Mouse (Mus musculus): ENCODE data around the gene Kank2. TPM values are rescaled to one million over a fixed set of nuclear protein-coding genes. Genes with fewer than 3 reads are reported as not detected.
A peak's percentile ranks its signal among the peaks of the same experiment; 100 is the strongest.

Gene Kank2
- polyA plus RNA-seq, 1 experiment = 44.7 TPM

DNA sequence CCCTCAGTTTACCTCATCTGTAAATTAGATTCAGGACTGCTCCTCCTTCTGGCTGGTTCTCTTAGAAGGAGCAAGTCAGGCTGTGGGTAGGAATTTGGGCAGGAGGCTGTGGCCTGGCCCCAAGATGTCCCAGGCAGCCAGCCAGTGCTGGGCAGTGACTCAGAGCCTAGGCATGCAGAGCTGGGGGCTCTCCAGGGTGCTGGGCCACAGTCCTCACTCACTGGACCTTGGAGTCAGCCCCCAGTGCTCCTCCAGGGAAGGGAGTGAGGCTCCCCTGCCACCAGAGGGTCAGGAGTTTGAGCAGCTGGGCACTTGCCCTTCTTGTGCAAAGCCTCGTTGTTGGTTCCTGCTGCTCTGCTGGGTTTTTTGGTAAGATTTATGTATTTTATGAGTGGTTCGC lies 44.5 kb downstream of the Kank2 start:
- H3K27me3 ChIP-seq (ENCODE audit: control insufficient read depth, insufficient read depth, low read length) = no peaks in the 10 kb centered on the region
- peak overlapping the region; percentile 55 for H3K27ac ChIP-seq (ENCODE audit: insufficient read depth, low read length)
- H3K4me1 ChIP-seq (ENCODE audit: control insufficient read depth, insufficient read depth, low read length) = peaks cover 48% of the 10 kb centered on the region
- TF ChIP-seq CTCF (IDR thresholded peaks at IDR 0.05; ENCODE audit: borderline replicate concordance, insufficient read depth, low read depth, low read length) (no peak), POLR2A (IDR thresholded peaks at IDR 0.05; ENCODE audit: borderline replicate concordance, insufficient read depth, low read length) (no peak)
- peak; percentile 86 to 91 for DNase-seq
- H3K4me3 ChIP-seq (replicated peaks; ENCODE audit: insufficient read depth, low read depth, low read length) = no peak overlapping the region
- WGBS = 15% methylated on average over 2 of the region's 2 CpGs

DNA sequence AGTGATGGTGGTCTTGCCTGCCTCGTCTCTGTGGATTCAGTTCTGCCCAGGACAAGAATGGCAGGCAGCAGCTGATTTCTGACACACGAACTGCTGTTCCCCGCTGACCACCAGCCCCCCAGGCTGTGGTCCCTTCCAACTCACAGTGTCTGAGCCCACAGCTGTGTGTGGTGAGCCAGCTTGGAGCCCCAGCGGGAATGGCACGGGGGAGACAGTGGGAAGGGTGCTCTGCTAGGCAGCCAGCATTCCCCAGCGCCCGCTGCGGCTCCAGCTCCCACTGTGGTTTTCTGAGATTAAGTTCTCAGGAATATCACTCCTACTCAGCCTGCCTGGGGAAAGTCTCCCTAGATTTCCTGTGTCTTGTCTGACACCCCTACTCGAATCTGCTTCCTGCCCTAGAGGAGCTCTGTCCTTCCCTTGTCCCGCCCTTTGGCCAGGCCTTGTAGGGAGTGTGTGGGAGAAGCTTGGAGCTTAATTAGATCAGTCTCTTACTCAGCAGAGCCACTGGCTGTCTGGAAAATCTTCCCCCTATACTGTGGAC lies 46.2 kb downstream of the Kank2 start:
- Histone ChIP-seq H3K4me1 (ENCODE audit: control insufficient read depth, insufficient read depth, low read length) (peaks cover 61% of the 10 kb centered on the region), H3K4me3 (replicated peaks; ENCODE audit: insufficient read depth, low read depth, low read length) (no peak overlapping the region), H3K27me3 (ENCODE audit: control insufficient read depth, insufficient read depth, low read length) (no peaks in the 10 kb centered on the region), H3K27ac (ENCODE audit: insufficient read depth, low read length) (peak overlapping the region; percentile 82)
- WGBS = 67% methylated on average over 10 of the region's 10 CpGs
- no peak for DNase-seq
- TF ChIP-seq POLR2A (IDR thresholded peaks at IDR 0.05; ENCODE audit: borderline replicate concordance, insufficient read depth, low read length) = no peak
- TF ChIP-seq CTCF (IDR thresholded peaks at IDR 0.05; ENCODE audit: borderline replicate concordance, insufficient read depth, low read depth, low read length) = no peak

DNA sequence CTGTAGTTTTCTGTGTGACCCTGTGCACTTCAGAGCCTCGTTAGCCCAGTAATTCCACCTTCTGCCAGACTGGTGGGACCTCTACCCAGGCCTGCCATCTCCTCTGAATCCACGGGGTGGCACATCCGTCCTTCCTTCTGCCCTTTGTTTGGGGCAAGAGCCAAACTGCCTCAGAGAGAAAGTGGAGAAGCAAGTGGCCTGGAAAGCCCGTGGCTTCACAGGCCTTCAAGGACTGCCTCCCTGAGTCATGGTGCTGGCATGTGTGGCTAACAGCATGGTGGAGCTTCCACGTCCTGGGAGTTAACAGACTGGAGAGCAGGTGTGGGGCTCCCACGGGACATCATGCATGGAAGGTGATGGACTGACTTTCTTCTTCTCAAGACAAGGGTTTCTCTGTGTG lies 47.2 kb downstream of the Kank2 start:
- H3K4me3 ChIP-seq (replicated peaks; ENCODE audit: insufficient read depth, low read depth, low read length) = no peak overlapping the region
- peak; percentile 51 to 70 for DNase-seq
- peak overlapping the region; percentile 82 for H3K27ac ChIP-seq (ENCODE audit: insufficient read depth, low read length)
- TF ChIP-seq POLR2A (IDR thresholded peaks at IDR 0.05; ENCODE audit: borderline replicate concordance, insufficient read depth, low read length) = no peak
- peak; percentile 51; the same call in 1 of the 2 replicates for TF ChIP-seq CTCF (IDR thresholded peaks at IDR 0.05; ENCODE audit: borderline replicate concordance, insufficient read depth, low read depth, low read length)
- peaks cover 66% of the 10 kb centered on the region for H3K4me1 ChIP-seq (ENCODE audit: control insufficient read depth, insufficient read depth, low read length)
- H3K27me3 ChIP-seq (ENCODE audit: control insufficient read depth, insufficient read depth, low read length) = no peaks in the 10 kb centered on the region
- WGBS = 9% methylated on average over 6 of the region's 6 CpGs

DNA sequence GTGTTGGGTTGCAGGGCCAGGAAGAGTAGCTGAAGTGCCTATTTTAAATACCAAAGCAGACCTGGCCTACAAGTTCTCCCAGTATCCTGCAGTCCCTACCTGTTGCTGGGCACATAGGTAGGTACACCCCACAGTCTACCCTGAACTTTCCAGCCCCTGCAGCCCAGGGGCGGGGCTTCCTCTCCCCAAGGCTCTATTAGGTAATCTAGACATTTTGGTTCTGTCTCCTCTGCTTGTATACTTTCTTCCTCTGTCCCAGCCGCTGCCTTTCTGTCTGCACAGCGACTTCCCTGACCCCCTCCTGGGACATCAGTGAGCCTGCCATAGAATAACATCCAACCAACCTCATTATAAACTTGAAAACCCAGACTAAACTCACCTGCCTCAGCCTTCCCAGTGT lies 48.2 kb downstream of the Kank2 start:
- Histone ChIP-seq H3K4me3 (replicated peaks; ENCODE audit: insufficient read depth, low read depth, low read length) (no peak overlapping the region), H3K27ac (ENCODE audit: insufficient read depth, low read length) (peak overlapping the region; percentile 98), H3K4me1 (ENCODE audit: control insufficient read depth, insufficient read depth, low read length) (peaks cover 66% of the 10 kb centered on the region), H3K27me3 (ENCODE audit: control insufficient read depth, insufficient read depth, low read length) (no peaks in the 10 kb centered on the region)
- TF ChIP-seq POLR2A (IDR thresholded peaks at IDR 0.05; ENCODE audit: borderline replicate concordance, insufficient read depth, low read length) (no peak), CTCF (IDR thresholded peaks at IDR 0.05; ENCODE audit: borderline replicate concordance, insufficient read depth, low read depth, low read length) (no peak)
- WGBS = 78% methylated on average over 3 of the region's 3 CpGs
- DNase-seq = no peak

DNA sequence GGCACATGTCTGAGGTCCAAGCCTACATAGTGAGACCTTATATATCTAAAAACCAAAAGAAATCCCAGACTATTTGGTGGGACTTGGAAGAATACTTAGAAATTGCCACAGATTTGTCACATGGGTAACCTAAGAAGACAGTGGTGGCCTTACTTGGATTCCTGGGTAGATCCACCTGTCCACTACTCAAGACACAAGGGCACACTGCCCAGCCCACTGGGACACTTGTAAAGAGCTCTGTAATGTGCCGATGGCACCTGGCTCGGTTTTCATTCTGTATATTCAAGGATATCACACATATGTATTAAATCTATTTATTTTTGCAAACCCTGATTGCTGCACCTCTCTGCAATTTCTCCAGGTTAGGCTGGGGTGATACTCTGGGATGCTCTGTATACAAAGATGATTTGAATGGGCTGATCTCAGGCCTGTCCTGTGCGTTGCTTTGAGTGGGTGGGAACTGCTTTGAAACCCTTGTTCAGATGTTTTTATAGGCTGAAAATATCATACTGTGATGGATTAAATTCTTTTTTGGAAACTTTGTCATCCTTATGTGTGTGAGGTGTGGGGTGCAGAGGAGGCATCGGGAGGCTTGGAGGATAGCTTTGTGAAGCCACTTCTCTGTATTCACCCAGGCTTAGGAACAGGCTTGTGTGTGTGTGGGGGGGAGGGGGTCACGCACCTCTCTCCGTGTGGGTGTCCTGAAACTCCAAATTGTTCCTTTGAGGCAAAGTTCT lies 49.0 kb downstream of the Kank2 start:
- peak in 1 of 2 experiments; percentile 51 for DNase-seq
- no peak for TF ChIP-seq POLR2A (IDR thresholded peaks at IDR 0.05; ENCODE audit: borderline replicate concordance, insufficient read depth, low read length)
- TF ChIP-seq CTCF (IDR thresholded peaks at IDR 0.05; ENCODE audit: borderline replicate concordance, insufficient read depth, low read depth, low read length) = no peak
- no peak overlapping the region for H3K4me3 ChIP-seq (replicated peaks; ENCODE audit: insufficient read depth, low read depth, low read length)
- no peaks in the 10 kb centered on the region for H3K27me3 ChIP-seq (ENCODE audit: control insufficient read depth, insufficient read depth, low read length)
- 50% methylated on average over 6 of the region's 6 CpGs for WGBS
- peaks cover 62% of the 10 kb centered on the region for H3K4me1 ChIP-seq (ENCODE audit: control insufficient read depth, insufficient read depth, low read length)
- peak overlapping the region; percentile 98 for H3K27ac ChIP-seq (ENCODE audit: insufficient read depth, low read length)

DNA sequence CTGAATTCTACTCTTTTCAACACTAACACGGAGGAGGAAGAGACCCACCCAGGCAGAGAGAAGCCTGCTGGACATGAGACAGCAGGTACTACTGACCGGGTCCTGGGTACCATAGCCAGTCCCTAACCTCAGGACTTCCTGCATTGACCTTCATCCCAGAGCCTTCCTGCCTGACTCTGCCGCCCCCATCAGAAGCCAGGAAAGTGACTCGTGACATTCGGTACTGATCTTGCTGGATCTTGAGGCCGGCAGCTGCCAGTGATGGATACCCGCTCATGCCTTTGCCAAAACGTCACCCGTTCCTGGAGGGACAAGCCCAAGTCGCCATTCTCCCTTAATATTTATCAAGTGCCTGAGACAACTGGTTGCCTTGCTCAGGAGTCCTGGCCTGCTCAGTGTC lies 50.1 kb downstream of the Kank2 start:
- H3K4me1 ChIP-seq (ENCODE audit: control insufficient read depth, insufficient read depth, low read length) = peaks cover 52% of the 10 kb centered on the region
- DNase-seq = peak in 1 of 2 experiments; percentile 73
- peak overlapping the region; percentile 98 for H3K27ac ChIP-seq (ENCODE audit: insufficient read depth, low read length)
- no peak for TF ChIP-seq POLR2A (IDR thresholded peaks at IDR 0.05; ENCODE audit: borderline replicate concordance, insufficient read depth, low read length)
- TF ChIP-seq CTCF (IDR thresholded peaks at IDR 0.05; ENCODE audit: borderline replicate concordance, insufficient read depth, low read depth, low read length) = no peak
- H3K27me3 ChIP-seq (ENCODE audit: control insufficient read depth, insufficient read depth, low read length) = no peaks in the 10 kb centered on the region
- WGBS = 12% methylated on average over 10 of the region's 10 CpGs
- H3K4me3 ChIP-seq (replicated peaks; ENCODE audit: insufficient read depth, low read depth, low read length) = peak overlapping the region; percentile 28

DNA sequence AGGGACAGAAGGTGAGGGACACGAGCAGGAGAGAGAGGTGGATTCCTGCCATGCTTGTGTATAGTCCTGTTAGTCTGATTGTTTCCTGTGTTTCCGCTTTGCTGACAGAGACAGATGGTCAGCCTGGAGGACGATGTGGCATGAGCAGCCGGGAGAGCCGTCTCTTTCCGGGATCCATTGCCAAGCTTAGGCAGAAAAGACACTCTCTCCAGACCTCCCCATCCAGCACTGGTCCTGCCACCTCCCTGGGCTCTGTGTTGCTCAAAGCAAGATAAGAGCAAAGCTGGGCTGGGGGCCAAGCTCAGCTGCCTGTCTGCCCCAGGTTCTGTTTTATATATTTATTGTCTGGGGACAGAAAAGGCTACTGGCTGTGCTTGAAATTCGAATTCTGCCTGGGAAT lies 50.5 kb downstream of the Kank2 start:
- TF ChIP-seq POLR2A (IDR thresholded peaks at IDR 0.05; ENCODE audit: borderline replicate concordance, insufficient read depth, low read length) (no peak), CTCF (IDR thresholded peaks at IDR 0.05; ENCODE audit: borderline replicate concordance, insufficient read depth, low read depth, low read length) (peak; percentile 3; the same call in 1 of the 2 replicates)
- Histone ChIP-seq H3K27ac (ENCODE audit: insufficient read depth, low read length) (peak overlapping the region; percentile 98), H3K27me3 (ENCODE audit: control insufficient read depth, insufficient read depth, low read length) (no peaks in the 10 kb centered on the region), H3K4me3 (replicated peaks; ENCODE audit: insufficient read depth, low read depth, low read length) (no peak overlapping the region), H3K4me1 (ENCODE audit: control insufficient read depth, insufficient read depth, low read length) (peaks cover 47% of the 10 kb centered on the region)
- DNase-seq = peak; percentile 93 to 99
- 4% methylated on average over 7 of the region's 7 CpGs for WGBS

DNA sequence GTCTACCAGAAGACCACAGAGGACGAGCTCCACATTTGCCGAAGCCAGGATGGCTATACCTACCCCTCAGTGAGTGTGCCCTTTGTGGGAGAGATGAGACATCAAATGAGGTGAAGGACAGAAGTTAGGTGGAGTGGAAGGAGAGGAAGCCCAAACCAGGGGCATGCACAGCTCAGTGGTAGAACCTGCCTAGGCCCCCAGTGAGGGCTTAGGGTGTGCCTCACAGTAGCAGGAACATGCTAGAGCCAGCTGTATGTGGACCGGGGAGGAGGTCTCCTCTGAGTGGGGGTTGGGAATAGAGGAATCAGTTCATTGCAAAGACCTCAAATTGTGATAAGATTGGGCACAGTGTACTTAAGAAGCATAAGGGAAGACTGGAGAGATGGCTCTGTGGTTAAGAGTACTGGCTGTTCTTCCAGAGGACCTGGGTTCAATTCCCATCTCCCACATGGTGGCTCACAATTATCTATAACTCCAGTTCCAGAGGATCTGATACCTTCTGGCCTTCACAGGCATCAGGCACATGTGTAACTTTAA lies 51.2 kb downstream of the Kank2 start:
- Histone ChIP-seq H3K4me3 (replicated peaks; ENCODE audit: insufficient read depth, low read depth, low read length) (no peak overlapping the region), H3K4me1 (ENCODE audit: control insufficient read depth, insufficient read depth, low read length) (peaks cover 42% of the 10 kb centered on the region), H3K27me3 (ENCODE audit: control insufficient read depth, insufficient read depth, low read length) (no peaks in the 10 kb centered on the region), H3K27ac (ENCODE audit: insufficient read depth, low read length) (peak overlapping the region; percentile 75)
- DNase-seq = no peak
- 48% methylated on average over 3 of the region's 3 CpGs for WGBS
- TF ChIP-seq CTCF (IDR thresholded peaks at IDR 0.05; ENCODE audit: borderline replicate concordance, insufficient read depth, low read depth, low read length) (no peak), POLR2A (IDR thresholded peaks at IDR 0.05; ENCODE audit: borderline replicate concordance, insufficient read depth, low read length) (no peak)

All from cerebellum, adult 2 months (tissue).